Mouse (Mus musculus) heart, postnatal 0 days (tissue): Measurements from ENCODE around the gene Map3k20.

Experiments
- CTCF ChIP-seq: IDR thresholded peaks from 2 replicates; pipeline ENCODE4 v1.5.1; 2016; ENCODE audit warnings: antibody characterized with exemption, control low read depth, low read depth
- EP300 ChIP-seq: IDR thresholded peaks from 2 replicates; pipeline ENCODE4 v1.6.1; 2016; ENCODE audit warnings: antibody characterized with exemption, low read depth

DNA sequence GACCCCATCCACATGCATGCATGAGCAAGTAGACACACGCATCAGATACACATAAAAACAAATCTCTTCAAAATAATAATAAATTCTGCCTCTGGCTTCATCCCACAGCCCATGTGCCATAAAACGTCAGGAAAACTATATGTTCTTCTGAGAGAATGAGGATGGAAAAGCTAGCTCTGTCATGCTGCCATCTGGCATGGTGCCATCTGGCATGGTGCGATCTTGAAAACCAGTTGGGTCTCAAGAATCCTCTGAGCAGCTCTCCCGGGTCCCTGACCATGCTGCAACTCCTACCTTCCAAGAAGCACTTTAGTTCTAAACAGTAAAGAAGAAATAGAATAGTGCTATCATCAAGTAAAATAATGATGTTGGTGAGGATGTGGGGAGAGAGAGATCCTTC is 106.9 kb downstream of the Map3k20 start:
- TF ChIP-seq CTCF (no peak), EP300 (no peak)
